Mouse (Mus musculus) MEL (cell line): ENCODE measurements at regions not wholly inside any gene's neighbourhood (a gene's known extent, or its start where the extent isn't known, plus 50 kb on each side); places are given as distances from the start of the nearest gene placed in this dataset.

Experiments used
- DNase-seq: peaks from one replicate; pipeline ENCODE4 v3.0.0; 2011; ENCODE audit warnings: low read depth, low spot score
- H3K27ac ChIP-seq: 2 replicates; pipeline ENCODE4 v1.5.1; 2012; ENCODE audit warnings: low read depth, mild to moderate bottlenecking, control low read depth, low read length, moderate library complexity; ENCODE audit not compliant: control insufficient read depth
- H3K27me3 ChIP-seq, 2 experiments: fragments of 150-350 bp in 1 of 2; sonication (generic) in 1 of 2; 2 replicates each; pipeline ENCODE4 v1.6.1; 2012; ENCODE audit warnings: low read length in 2 of 2, mild to moderate bottlenecking in 2 of 2, improper control_type of control experiment in 1 of 2, moderate library complexity in 1 of 2; ENCODE audit not compliant: insufficient read depth in 2 of 2, control insufficient read depth in 1 of 2
- H3K36me3 ChIP-seq, 2 experiments: 2 replicates each; pipeline ENCODE4 v1.6.1; 2012 to 2014; ENCODE audit warnings: low read length in 2 of 2, improper control_type of control experiment in 1 of 2, inconsistent platforms in 1 of 2, mild to moderate bottlenecking in 1 of 2; ENCODE audit not compliant: insufficient read depth in 2 of 2, control insufficient read depth in 1 of 2
- H3K4me1 ChIP-seq, 2 experiments: fragments of 150-350 bp in 1 of 2; sonication (generic) in 1 of 2; 2 replicates each; pipeline ENCODE4 v1.6.1; 2012; ENCODE audit warnings: low read length in 2 of 2, improper control_type of control experiment in 1 of 2, mild to moderate bottlenecking in 1 of 2; ENCODE audit not compliant: insufficient read depth in 2 of 2, control insufficient read depth in 1 of 2
- H3K4me3 ChIP-seq, 2 experiments: fragments of 150-350 bp in 1 of 2; sonication (generic) in 1 of 2; 2 replicates each; pipeline ENCODE4 v1.5.1; 2012; ENCODE audit warnings: low read depth in 2 of 2, low read length in 2 of 2, mild to moderate bottlenecking in 2 of 2, moderate library complexity in 2 of 2, control low read depth in 1 of 2, improper control_type of control experiment in 1 of 2; ENCODE audit not compliant: control insufficient read depth in 1 of 2, insufficient read depth in 1 of 2
- H3K79me2 ChIP-seq: 2 replicates; pipeline ENCODE4 v1.6.1; 2012; ENCODE audit warnings: mild to moderate bottlenecking, low read length, moderate library complexity; ENCODE audit not compliant: control insufficient read depth, poor library complexity, insufficient read depth
- H3K9ac ChIP-seq: 2 replicates; pipeline ENCODE4 v1.6.1; 2012; ENCODE audit warnings: low read depth, mild to moderate bottlenecking, control low read depth, low read length, moderate library complexity; ENCODE audit not compliant: control insufficient read depth, poor library complexity, severe bottlenecking
- H3K9me3 ChIP-seq: fragments of 150-350 bp; sonication (generic); replicated peaks from 2 replicates; pipeline ENCODE4 v1.6.1; 2012; ENCODE audit warnings: mild to moderate bottlenecking, low read length, improper control_type of control experiment, moderate library complexity; ENCODE audit not compliant: insufficient read depth
- CHD1 ChIP-seq: IDR thresholded peaks from 2 replicates; pipeline ENCODE4 v1.6.1; 2012; ENCODE audit warnings: low read depth, mild to moderate bottlenecking, inconsistent platforms, low read length, improper control_type of control experiment
- CHD2 ChIP-seq: IDR thresholded peaks from 2 replicates; pipeline ENCODE4 v1.6.1; 2011; ENCODE audit warnings: low read length, improper control_type of control experiment
- CTCF ChIP-seq, 3 experiments: IDR thresholded peaks in 2 of 3; conservative IDR thresholded peaks in 1 of 3; 2 replicates each; pipeline ENCODE4 v1.5.1; 2011 to 2012; ENCODE audit warnings: low read length in 3 of 3, low read depth in 2 of 3, mild to moderate bottlenecking in 2 of 3, improper control_type of control experiment in 1 of 3, inconsistent platforms in 1 of 3, mixed read lengths in 1 of 3, moderate library complexity in 1 of 3; ENCODE audit not compliant: control insufficient read depth in 1 of 3, insufficient read depth in 1 of 3, poor library complexity in 1 of 3, severe bottlenecking in 1 of 3
- E2F4 ChIP-seq: IDR thresholded peaks from 2 replicates; pipeline ENCODE4 v1.6.1; 2011; ENCODE audit warnings: low read depth, low read length, improper control_type of control experiment, borderline replicate concordance
- ELF1 ChIP-seq: IDR thresholded peaks from 2 replicates; pipeline ENCODE4 v1.6.1; 2014; ENCODE audit warnings: low read depth, mild to moderate bottlenecking, inconsistent platforms, low read length, improper control_type of control experiment, moderate library complexity
- EP300 ChIP-seq, 2 experiments: IDR thresholded peaks; 2 replicates each; pipeline ENCODE4 v1.6.1; 2011; ENCODE audit warnings: improper control_type of control experiment in 2 of 2, low read length in 2 of 2, low read depth in 1 of 2, mild to moderate bottlenecking in 1 of 2
- ETS1 ChIP-seq: IDR thresholded peaks from 2 replicates; pipeline ENCODE4 v1.6.1; 2012; ENCODE audit warnings: low read depth, mild to moderate bottlenecking, inconsistent platforms, low read length, improper control_type of control experiment, moderate library complexity
- GATA1 ChIP-seq: IDR thresholded peaks from 2 replicates; pipeline ENCODE4 v1.6.1; 2011; ENCODE audit warnings: low read depth, low read length, improper control_type of control experiment
- HCFC1 ChIP-seq: IDR thresholded peaks from 2 replicates; pipeline ENCODE4 v1.6.1; 2012; ENCODE audit warnings: low read depth, mild to moderate bottlenecking, inconsistent platforms, low read length, improper control_type of control experiment, moderate library complexity
- JUND ChIP-seq: IDR thresholded peaks from 2 replicates; pipeline ENCODE4 v1.6.1; 2011; ENCODE audit warnings: low read depth, mild to moderate bottlenecking, improper control_type of control experiment, low read length
- MAFK ChIP-seq: IDR thresholded peaks from 2 replicates; pipeline ENCODE4 v1.6.1; 2011; ENCODE audit warnings: low read depth, mild to moderate bottlenecking, low read length, improper control_type of control experiment, borderline replicate concordance
- MAZ ChIP-seq: IDR thresholded peaks from 2 replicates; pipeline ENCODE4 v1.6.1; 2012; ENCODE audit warnings: low read depth, mild to moderate bottlenecking, inconsistent platforms, low read length, improper control_type of control experiment
- MXI1 ChIP-seq: IDR thresholded peaks from 2 replicates; pipeline ENCODE4 v1.6.1; 2011; ENCODE audit warnings: mild to moderate bottlenecking, low read depth, low read length, improper control_type of control experiment
- MYB ChIP-seq: IDR thresholded peaks from 2 replicates; pipeline ENCODE4 v1.6.1; 2011; ENCODE audit warnings: mild to moderate bottlenecking, low read depth, low read length, improper control_type of control experiment
- NELFE ChIP-seq: IDR thresholded peaks from 2 replicates; pipeline ENCODE4 v1.6.1; 2011; ENCODE audit warnings: low read depth, low read length, improper control_type of control experiment
- NRF1 ChIP-seq: IDR thresholded peaks from 2 replicates; pipeline ENCODE4 v1.6.1; 2014; ENCODE audit warnings: low read depth, mild to moderate bottlenecking, inconsistent platforms, low read length, improper control_type of control experiment, moderate library complexity; ENCODE audit not compliant: poor library complexity, insufficient read depth, severe bottlenecking
- POLR2A ChIP-seq, 2 experiments: IDR thresholded peaks; 2 replicates each; pipeline ENCODE4 v1.6.1; 2011 to 2012; ENCODE audit warnings: low read length in 2 of 2, mild to moderate bottlenecking in 2 of 2, control low read depth in 1 of 2, improper control_type of control experiment in 1 of 2, low read depth in 1 of 2, moderate library complexity in 1 of 2; ENCODE audit not compliant: control insufficient read depth in 1 of 2, insufficient read depth in 1 of 2, poor library complexity in 1 of 2
- POLR2AphosphoS5 ChIP-seq: IDR thresholded peaks from 2 replicates; pipeline ENCODE4 v1.6.1; 2012; ENCODE audit warnings: low read depth, borderline replicate concordance, mild to moderate bottlenecking, inconsistent platforms, low read length, moderate library complexity, mixed read lengths
- RAD21 ChIP-seq: IDR thresholded peaks from 2 replicates; pipeline ENCODE4 v1.6.1; 2011; ENCODE audit warnings: mild to moderate bottlenecking, low read depth, low read length, improper control_type of control experiment
- SIN3A ChIP-seq: IDR thresholded peaks from 2 replicates; pipeline ENCODE4 v1.6.1; 2012; ENCODE audit warnings: low read length, improper control_type of control experiment, inconsistent platforms
- USF2 ChIP-seq, 2 experiments: IDR thresholded peaks; 2 replicates each; pipeline ENCODE4 v1.6.1; 2011 to 2012; ENCODE audit warnings: improper control_type of control experiment in 2 of 2, low read length in 2 of 2, borderline replicate concordance in 1 of 2, inconsistent platforms in 1 of 2, low read depth in 1 of 2, mild to moderate bottlenecking in 1 of 2; ENCODE audit not compliant: insufficient read depth in 1 of 2
- ZC3H11A ChIP-seq: IDR thresholded peaks from 2 replicates; pipeline ENCODE4 v1.6.1; 2012; ENCODE audit warnings: low read depth, mild to moderate bottlenecking, inconsistent platforms, low read length, improper control_type of control experiment
- ZKSCAN1 ChIP-seq: IDR thresholded peaks from 2 replicates; pipeline ENCODE4 v1.6.1; 2012; ENCODE audit warnings: low read depth, mild to moderate bottlenecking, inconsistent platforms, low read length, improper control_type of control experiment, moderate library complexity

DNA sequence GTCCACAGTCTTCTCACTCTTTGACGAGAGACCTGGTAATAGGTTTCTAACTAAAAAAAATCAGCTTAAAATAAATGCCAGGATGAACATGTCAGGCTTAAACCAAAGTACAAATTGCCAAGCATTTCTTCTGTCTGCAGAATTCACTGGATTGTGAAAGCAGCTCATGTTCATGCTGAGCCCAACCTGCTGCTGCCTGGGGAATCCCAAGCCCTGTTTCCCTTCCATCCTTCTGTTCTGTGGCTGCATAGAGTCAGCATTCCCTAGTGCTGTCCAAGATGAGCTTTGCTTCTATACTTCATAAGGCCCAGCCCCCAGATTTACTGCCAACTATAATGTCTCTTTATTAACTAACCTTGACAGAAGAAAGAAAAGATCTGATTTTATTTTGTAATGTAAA is 381.6 kb upstream of the Atp11b start:
- Histone ChIP-seq H3K79me2 (no peaks in the 10 kb centered on the region), H3K9me3 (no peaks in the 10 kb centered on the region)

DNA sequence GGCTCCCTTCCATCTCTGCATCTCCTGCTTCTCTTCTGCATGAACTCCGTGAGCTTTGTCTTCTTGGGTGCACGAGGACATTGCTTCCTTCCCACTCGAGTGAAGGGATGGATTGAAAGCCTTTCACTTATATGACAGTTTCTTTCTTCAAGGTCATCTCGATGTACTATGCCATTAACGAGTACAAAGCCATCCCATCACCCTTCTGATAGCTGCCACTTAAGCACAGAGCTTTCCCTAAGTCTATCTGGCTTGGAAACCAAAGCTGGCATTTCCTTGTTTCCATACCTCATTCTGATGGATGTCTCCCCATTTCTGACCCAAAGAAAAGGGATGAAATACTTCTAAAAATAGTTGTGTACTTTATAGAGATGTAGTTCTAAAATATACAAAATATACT is 366.5 kb upstream of the Atp11b start:
- no peak for DNase-seq
- H3K9me3 ChIP-seq = no peaks in the 10 kb centered on the region
- H3K79me2 ChIP-seq = no peaks in the 10 kb centered on the region
- TF ChIP-seq MAZ (no peak), E2F4 (no peak), ZKSCAN1 (no peak), CHD1 (no peak), CTCF (IDR thresholded peaks at IDR 0.05 in 2 of 3, conservative IDR thresholded peaks at IDR 0.05 in 1 of 3; ENCODE audit: control insufficient read depth in 1 of 3, insufficient read depth in 1 of 3, low read depth in 2 of 3, low read length in 3 of 3, poor library complexity in 1 of 3, severe bottlenecking in 1 of 3) (no peak), RAD21 (no peak), ELF1 (no peak), NELFE (no peak), JUND (no peak), USF2 (IDR thresholded peaks at IDR 0.05; ENCODE audit: borderline replicate concordance in 1 of 2, insufficient read depth in 1 of 2, low read depth in 1 of 2, low read length in 2 of 2) (no peak), POLR2AphosphoS5 (no peak), CHD2 (no peak), ZC3H11A (no peak), MYB (no peak), POLR2A (IDR thresholded peaks at IDR 0.05; ENCODE audit: control insufficient read depth in 1 of 2, insufficient read depth in 1 of 2, low read depth in 1 of 2, low read length in 2 of 2, poor library complexity in 1 of 2) (no peak), MAFK (no peak), EP300 (IDR thresholded peaks at IDR 0.05; ENCODE audit: low read depth in 1 of 2, low read length in 2 of 2) (no peak)
- H3K36me3 ChIP-seq = no peaks in the 10 kb centered on the region
- no peak overlapping the region for H3K27ac ChIP-seq
- no peak overlapping the region for H3K4me3 ChIP-seq
- no peak overlapping the region for H3K9ac ChIP-seq
- no peaks in the 10 kb centered on the region for H3K4me1 ChIP-seq
- no peaks in the 10 kb centered on the region for H3K27me3 ChIP-seq

More for the DNA sequence above, 381.6 kb upstream of the Atp11b start:
- Histone ChIP-seq H3K27me3 (no peaks in the 10 kb centered on the region), H3K27ac (no peak overlapping the region), H3K4me1 (no peaks in the 10 kb centered on the region), H3K4me3 (no peak overlapping the region), H3K36me3 (no peaks in the 10 kb centered on the region)
- DNase-seq = no peak
- TF ChIP-seq ZC3H11A = no peak
- no peak for TF ChIP-seq E2F4
- no peak for TF ChIP-seq MYB
- TF ChIP-seq SIN3A = no peak
- no peak for TF ChIP-seq GATA1
- TF ChIP-seq ETS1 = no peak
- TF ChIP-seq HCFC1 = no peak
- TF ChIP-seq NRF1 = no peak
- TF ChIP-seq MXI1 = no peak
- TF ChIP-seq POLR2AphosphoS5 = no peak
- TF ChIP-seq, all 39 proteins: peak for 0
- no peak overlapping the region for H3K9ac ChIP-seq
